Mouse (Mus musculus): Measurements from ENCODE around the gene Nectin4. TPM values are rescaled to one million over a fixed set of nuclear protein-coding genes. Genes with fewer than 3 reads are reported as not detected.
A peak's percentile ranks its signal among the peaks of the same experiment; 100 is the strongest.

Gene Nectin4
- polyA plus RNA-seq, 1 experiment: 0.33 TPM

- H3K27me3 ChIP-seq (ENCODE audit: control insufficient read depth, insufficient read depth, low read length): no peaks in the 10 kb centered on the region
- no peak; the same call in 1 of the 2 replicates for TF ChIP-seq POLR2A (IDR thresholded peaks at IDR 0.05; ENCODE audit: low read depth, low read length)
- TF ChIP-seq CTCF (IDR thresholded peaks at IDR 0.05; ENCODE audit: extremely low read depth, insufficient read length, insufficient replicate concordance, low read depth, low read length): 0 out of 2 replicates have a peak, but pooled peaks have one; percentile 12
- H3K27ac ChIP-seq (ENCODE audit: insufficient read depth, low read depth, low read length): peak overlapping the region; percentile 89
- WGBS: under 1% methylated on average over 20 of the region's 20 CpGs
- H3K4me1 ChIP-seq (ENCODE audit: control insufficient read depth, insufficient read depth, insufficient read length, low read length): no peaks in the 10 kb centered on the region; the same call in 1 of the 2 replicates
- peaks cover 18% of the 10 kb centered on the region for H3K36me3 ChIP-seq (ENCODE audit: control insufficient read depth, insufficient read depth, low read length)
- peak overlapping the region; percentile 91 for H3K4me3 ChIP-seq (ENCODE audit: low read depth, low read length)
These were observed 42.1 kb downstream of the Nectin4 start for GRCm38 (mm10) chr1:171412001-171412441.

- H3K27me3 ChIP-seq (ENCODE audit: control insufficient read depth, insufficient read depth, low read length): no peaks in the 10 kb centered on the region
- H3K4me1 ChIP-seq (ENCODE audit: control insufficient read depth, insufficient read depth, insufficient read length, low read length): peaks cover 2% of the 10 kb centered on the region; the same call in 1 of the 2 replicates
- WGBS: 47% methylated on average over 3 of the region's 3 CpGs
- H3K4me3 ChIP-seq (ENCODE audit: low read depth, low read length): peak overlapping the region; percentile 91; the same call in 1 of the 2 replicates
- peak overlapping the region; percentile 89 for H3K27ac ChIP-seq (ENCODE audit: insufficient read depth, low read depth, low read length)
- TF ChIP-seq POLR2A (IDR thresholded peaks at IDR 0.05; ENCODE audit: low read depth, low read length): no peak
- no peak for TF ChIP-seq CTCF (IDR thresholded peaks at IDR 0.05; ENCODE audit: extremely low read depth, insufficient read length, insufficient replicate concordance, low read depth, low read length)
- H3K36me3 ChIP-seq (ENCODE audit: control insufficient read depth, insufficient read depth, low read length): peaks cover 23% of the 10 kb centered on the region
These were observed 42.5 kb downstream of the Nectin4 start for GRCm38 (mm10) chr1:171412446-171412845.

DNA sequence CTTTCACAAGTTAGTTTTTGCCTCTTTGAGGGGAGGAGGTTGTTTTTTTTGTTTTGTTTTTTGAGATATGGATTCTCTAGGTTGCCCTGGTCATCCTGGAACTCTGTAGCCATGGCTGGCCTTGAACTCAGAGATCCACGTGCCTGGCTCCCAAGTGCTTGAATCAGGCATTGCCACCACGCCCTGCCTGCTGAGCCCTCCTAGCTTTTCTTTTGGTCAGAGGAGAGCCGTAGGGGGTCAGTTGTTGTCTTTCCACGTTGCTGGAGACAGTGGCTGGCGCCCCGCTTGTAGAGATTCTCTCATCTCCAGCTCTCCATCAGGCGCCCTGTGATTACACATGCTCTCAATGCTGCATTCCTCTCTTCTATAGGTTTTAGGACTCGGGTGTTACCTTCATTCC, 43.7 kb downstream of the Nectin4 start:
- H3K4me3 ChIP-seq (ENCODE audit: low read depth, low read length): no peak overlapping the region
- no peaks in the 10 kb centered on the region for H3K27me3 ChIP-seq (ENCODE audit: control insufficient read depth, insufficient read depth, low read length)
- no peak for TF ChIP-seq POLR2A (IDR thresholded peaks at IDR 0.05; ENCODE audit: low read depth, low read length)
- TF ChIP-seq CTCF (IDR thresholded peaks at IDR 0.05; ENCODE audit: extremely low read depth, insufficient read length, insufficient replicate concordance, low read depth, low read length): no peak
- no peak overlapping the region for H3K27ac ChIP-seq (ENCODE audit: insufficient read depth, low read depth, low read length)
- H3K4me1 ChIP-seq (ENCODE audit: control insufficient read depth, insufficient read depth, insufficient read length, low read length): peaks cover 12% of the 10 kb centered on the region
- H3K36me3 ChIP-seq (ENCODE audit: control insufficient read depth, insufficient read depth, low read length): peaks cover 32% of the 10 kb centered on the region
- WGBS: 79% methylated on average over 8 of the region's 8 CpGs

DNA sequence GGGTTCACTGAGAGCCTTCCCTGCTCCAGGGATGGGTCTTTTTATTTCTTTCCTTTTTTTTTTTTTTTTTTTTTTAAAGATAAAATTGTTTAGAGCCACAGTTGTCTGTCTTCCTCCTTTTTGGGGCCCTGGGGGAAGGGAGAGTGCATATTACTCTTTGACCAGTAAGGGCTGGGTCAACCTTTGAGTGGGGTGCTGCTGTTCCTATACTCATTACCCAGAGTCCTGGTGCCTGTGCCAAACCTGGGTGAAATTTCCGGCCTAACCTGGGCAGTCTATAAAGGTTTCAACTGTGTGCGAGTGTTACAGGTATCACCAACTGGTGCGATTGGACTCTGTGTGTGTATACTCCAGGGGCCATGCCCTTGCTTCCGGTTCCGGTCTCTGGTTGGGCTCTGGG, 48.8 kb downstream of the Nectin4 start, which contains the start of gene Tstd1:
TSS of gene Tstd1 (plus strand) at position 213 of the 400 bp plus-strand sequence.
- no peak for TF ChIP-seq CTCF (IDR thresholded peaks at IDR 0.05; ENCODE audit: extremely low read depth, insufficient read length, insufficient replicate concordance, low read depth, low read length)
- TF ChIP-seq POLR2A (IDR thresholded peaks at IDR 0.05; ENCODE audit: low read depth, low read length): no peak
- Histone ChIP-seq H3K36me3 (ENCODE audit: control insufficient read depth, insufficient read depth, low read length) (peaks cover 42% of the 10 kb centered on the region), H3K4me1 (ENCODE audit: control insufficient read depth, insufficient read depth, insufficient read length, low read length) (peaks cover 19% of the 10 kb centered on the region), H3K4me3 (ENCODE audit: low read depth, low read length) (peak within 1 kb of the TSS; percentile 58), H3K27ac (ENCODE audit: insufficient read depth, low read depth, low read length) (peak within 1 kb of the TSS; percentile 86), H3K27me3 (ENCODE audit: control insufficient read depth, insufficient read depth, low read length) (no peaks in the 10 kb centered on the region)
- WGBS: 34% methylated on average over 5 of the region's 5 CpGs

DNA sequence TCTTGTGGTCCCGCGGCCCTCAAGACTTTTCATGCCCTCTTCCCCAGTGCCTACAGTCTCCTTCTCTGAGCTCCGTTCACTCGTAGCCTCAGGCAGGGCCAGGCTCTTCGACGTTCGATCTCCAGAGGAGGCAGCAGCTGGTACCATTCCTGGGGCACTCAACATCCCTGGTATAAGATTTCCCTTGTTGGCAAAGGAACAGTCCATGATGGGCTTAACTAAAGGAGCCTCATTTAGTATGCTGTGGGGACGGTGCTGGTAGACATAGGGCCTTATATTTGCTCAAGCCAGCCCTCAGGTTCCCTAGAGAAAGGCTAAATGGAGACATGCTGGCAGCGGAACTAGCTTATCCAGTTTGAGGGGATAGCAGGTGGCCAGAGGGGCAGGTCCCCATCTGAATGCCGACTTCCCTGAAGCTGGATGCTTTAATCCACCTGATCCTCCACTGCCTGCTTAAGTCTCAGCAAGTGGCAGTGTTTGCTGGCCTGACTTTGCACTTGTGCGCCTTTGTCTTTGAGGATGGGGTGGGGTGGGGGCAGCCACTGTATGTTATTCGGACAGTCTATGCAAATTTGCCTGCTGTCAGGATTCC, 49.5 kb downstream of the Nectin4 start:
- peaks cover 42% of the 10 kb centered on the region for H3K36me3 ChIP-seq (ENCODE audit: control insufficient read depth, insufficient read depth, low read length)
- 55% methylated on average over 12 of the region's 12 CpGs for WGBS
- peak overlapping the region; percentile 86 for H3K27ac ChIP-seq (ENCODE audit: insufficient read depth, low read depth, low read length)
- peak overlapping the region; percentile 58 for H3K4me3 ChIP-seq (ENCODE audit: low read depth, low read length)
- TF ChIP-seq CTCF (IDR thresholded peaks at IDR 0.05; ENCODE audit: extremely low read depth, insufficient read length, insufficient replicate concordance, low read depth, low read length): no peak
- no peak for TF ChIP-seq POLR2A (IDR thresholded peaks at IDR 0.05; ENCODE audit: low read depth, low read length)
- H3K27me3 ChIP-seq (ENCODE audit: control insufficient read depth, insufficient read depth, low read length): no peaks in the 10 kb centered on the region
- peaks cover 20% of the 10 kb centered on the region for H3K4me1 ChIP-seq (ENCODE audit: control insufficient read depth, insufficient read depth, insufficient read length, low read length)

DNA sequence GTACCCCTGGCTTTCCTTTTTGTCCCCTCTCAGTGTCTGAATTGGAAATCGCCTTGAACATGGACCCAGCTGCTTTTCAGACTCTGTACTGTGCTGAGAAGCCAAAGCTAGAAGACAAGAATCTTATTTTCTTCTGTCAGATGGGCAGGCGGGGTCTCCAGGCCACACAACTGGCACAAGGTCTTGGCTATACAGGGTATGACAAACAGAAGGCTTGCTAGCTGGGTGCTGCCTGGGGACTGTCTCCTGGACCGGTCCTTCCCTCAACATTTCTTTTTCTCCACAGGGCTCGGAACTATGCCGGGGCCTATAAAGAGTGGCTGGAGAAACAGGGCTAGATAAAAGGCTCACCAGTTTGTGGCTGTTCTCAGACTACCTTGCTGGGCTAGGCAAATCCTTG, 50.0 kb downstream of the Nectin4 start:
- Histone ChIP-seq H3K27ac (ENCODE audit: insufficient read depth, low read depth, low read length) (no peak overlapping the region), H3K4me1 (ENCODE audit: control insufficient read depth, insufficient read depth, insufficient read length, low read length) (peaks cover 20% of the 10 kb centered on the region), H3K36me3 (ENCODE audit: control insufficient read depth, insufficient read depth, low read length) (peaks cover 42% of the 10 kb centered on the region), H3K4me3 (ENCODE audit: low read depth, low read length) (no peak overlapping the region), H3K27me3 (ENCODE audit: control insufficient read depth, insufficient read depth, low read length) (no peaks in the 10 kb centered on the region)
- 93% methylated on average over 5 of the region's 5 CpGs for WGBS
- no peak for TF ChIP-seq CTCF (IDR thresholded peaks at IDR 0.05; ENCODE audit: extremely low read depth, insufficient read length, insufficient replicate concordance, low read depth, low read length)
- TF ChIP-seq POLR2A (IDR thresholded peaks at IDR 0.05; ENCODE audit: low read depth, low read length): no peak

- H3K27ac ChIP-seq (ENCODE audit: insufficient read depth, low read depth, low read length): no peak overlapping the region
These were observed 52.7 kb downstream of the Nectin4 start for GRCm38 (mm10) chr1:171422504-171423095.

More at GRCm38 (mm10) chr1:171422504-171423095, 52.7 kb downstream of the Nectin4 start:
- peaks cover 19% of the 10 kb centered on the region for H3K36me3 ChIP-seq (ENCODE audit: control insufficient read depth, insufficient read depth, low read length)
- H3K4me1 ChIP-seq (ENCODE audit: control insufficient read depth, insufficient read depth, insufficient read length, low read length): peaks cover 20% of the 10 kb centered on the region
- H3K4me3 ChIP-seq (ENCODE audit: low read depth, low read length): no peak overlapping the region
- TF ChIP-seq POLR2A (IDR thresholded peaks at IDR 0.05; ENCODE audit: low read depth, low read length) (no peak), CTCF (IDR thresholded peaks at IDR 0.05; ENCODE audit: extremely low read depth, insufficient read length, insufficient replicate concordance, low read depth, low read length) (no peak)
- WGBS: 62% methylated on average over 8 of the region's 8 CpGs
- no peaks in the 10 kb centered on the region for H3K27me3 ChIP-seq (ENCODE audit: control insufficient read depth, insufficient read depth, low read length)
